Mouse (Mus musculus): ENCODE measurements around the gene Bcl2l13.

The Bcl2l13 gene

DNA sequence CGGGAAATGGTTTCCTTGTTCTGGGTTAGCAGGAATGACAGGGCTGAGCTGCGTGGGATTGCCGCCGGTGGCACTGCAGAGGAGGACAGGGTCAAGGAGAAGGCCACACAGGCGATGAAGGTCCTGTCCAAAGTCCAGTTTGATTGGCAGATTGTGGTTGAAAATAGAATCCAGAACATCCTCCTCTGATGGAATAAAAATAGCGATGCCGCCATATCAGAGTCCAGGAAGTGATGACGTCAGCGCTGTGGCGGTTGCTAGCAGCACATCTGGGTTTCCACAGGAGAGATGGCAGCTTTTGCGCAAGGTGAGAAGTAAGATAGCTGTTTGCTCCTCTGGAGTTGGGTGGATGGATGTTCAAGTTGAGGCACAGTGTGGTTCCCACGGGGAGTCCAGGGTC is 96.6 kb downstream of the Bcl2l13 start:
- no peak for DNase-seq

DNA sequence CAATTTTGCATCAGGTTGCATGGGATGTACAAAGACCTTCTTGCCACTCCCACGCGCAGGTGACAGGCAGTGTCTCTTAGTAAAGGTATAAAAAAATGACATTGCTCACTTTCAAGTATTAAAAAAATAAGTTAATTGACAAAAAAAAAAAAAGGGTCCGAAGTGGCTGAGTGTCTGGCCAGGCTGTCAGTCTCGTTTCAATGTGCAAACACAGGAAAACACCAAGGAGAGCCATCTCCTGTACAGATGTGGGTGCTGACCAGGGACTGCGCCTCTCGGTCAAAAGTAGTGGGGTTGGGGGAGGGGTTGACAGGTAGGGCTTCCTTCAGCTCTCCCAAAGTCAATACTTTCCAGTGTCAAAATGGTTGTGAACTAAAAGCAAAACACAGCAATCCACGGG is 97.7 kb downstream of the Bcl2l13 start:
- DNase-seq: no peak

DNA sequence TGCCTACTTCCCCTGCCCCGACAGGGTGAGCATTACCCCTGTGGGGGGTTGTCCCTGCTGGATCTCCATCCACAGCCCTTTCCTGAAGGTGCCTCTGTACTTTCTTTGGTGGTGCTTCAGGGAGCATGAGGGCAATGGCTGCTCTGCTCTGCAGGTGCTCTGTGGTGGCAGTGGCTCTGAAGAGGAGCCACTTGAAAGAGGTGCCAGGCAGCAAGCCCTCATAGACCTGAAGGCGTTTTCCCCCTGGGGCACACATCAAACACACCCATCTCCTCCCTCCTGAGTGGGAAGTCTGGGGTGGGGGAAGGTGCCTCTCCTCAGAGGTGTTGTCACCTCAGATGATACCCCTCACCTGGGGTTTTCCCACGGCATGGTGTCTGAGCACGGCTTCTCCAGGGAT is 98.2 kb downstream of the Bcl2l13 start:
- DNase-seq: no peak

DNA sequence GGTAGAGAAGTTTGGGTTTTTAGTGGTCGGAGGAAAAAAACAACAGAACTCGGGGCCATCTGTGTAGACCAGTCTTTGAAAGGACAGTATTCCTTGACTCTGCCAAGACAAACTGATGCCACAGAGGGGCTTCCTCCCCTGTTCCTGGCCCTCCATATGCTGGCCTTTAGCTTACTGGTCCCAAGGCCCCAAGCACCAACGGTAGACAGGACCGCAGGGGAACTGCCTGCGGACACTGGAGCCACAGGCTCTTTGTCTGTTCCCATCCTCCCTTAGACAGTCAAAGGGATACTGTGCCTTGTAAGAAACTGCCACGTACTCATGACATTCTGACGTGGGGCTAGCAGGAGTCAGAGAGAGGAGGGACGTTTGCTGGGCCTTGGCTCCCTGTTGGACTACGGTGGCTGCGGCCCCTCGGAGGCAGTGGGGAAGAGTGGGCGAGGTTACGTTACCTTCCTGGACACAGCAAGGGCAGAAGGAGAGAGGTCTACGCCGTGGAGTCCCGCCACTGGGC is 101.1 kb downstream of the Bcl2l13 start:
- no peak for DNase-seq

DNA sequence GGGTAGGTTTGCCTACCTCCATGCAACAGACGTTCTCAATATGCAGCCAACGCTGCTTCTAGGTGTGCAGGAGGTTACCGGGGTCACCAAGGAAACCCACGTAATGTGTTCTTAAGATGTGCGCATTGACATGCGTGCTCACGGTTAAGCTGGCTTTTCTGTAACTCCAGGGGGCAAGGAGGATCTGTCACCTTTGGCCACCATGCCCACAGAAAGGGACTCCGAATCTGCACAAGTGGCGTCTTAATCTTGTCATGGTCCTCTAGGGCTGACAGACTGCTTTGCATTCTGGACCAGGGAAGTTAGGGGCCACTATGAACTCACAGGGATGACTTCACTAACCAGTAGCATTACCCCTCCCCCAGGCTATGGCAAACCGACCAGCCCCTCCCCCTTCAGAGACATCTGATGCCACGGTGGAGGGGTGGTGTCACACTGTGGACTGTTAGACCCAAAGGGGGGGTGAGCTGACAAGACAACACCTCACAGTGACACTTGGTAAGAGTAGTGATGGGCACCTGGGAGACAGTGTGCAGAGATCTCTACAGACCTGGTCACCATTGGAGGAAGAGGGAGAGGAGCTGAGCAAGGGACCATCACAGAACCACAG is 102.1 kb downstream of the Bcl2l13 start:
- DNase-seq: no peak

DNA sequence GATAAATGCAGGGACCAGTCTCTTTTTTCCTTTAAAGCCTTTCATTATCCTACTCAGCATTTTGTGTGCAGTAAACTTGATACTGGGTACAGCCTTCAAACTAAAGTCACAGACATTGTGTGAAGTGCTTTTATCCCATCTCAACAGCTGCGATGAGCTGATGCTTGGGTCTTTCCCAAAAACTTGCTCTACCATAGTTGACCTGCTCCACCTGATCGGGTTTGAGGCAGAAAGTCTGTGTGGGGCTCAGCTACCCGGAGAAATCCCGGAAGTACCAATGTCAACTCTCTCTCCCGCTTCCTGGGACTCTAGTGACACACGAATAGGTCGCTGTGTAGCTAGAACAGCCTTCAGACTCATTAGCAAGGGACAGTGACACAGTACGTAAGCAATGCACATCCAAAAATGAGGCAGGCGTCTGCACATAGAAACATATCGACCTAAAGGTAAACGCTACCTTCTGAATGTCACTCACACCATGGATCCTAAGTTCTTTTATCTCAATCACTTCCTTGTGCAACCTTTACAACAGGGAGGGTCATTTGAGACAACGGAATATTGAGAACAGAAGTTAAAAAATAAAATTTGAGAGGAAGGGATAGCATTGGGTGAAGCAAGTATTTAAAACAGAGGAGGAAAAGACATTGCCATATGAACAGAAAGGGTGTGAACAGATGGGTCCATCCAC is 102.9 kb downstream of the Bcl2l13 start:
- DNase-seq: no peak

DNA sequence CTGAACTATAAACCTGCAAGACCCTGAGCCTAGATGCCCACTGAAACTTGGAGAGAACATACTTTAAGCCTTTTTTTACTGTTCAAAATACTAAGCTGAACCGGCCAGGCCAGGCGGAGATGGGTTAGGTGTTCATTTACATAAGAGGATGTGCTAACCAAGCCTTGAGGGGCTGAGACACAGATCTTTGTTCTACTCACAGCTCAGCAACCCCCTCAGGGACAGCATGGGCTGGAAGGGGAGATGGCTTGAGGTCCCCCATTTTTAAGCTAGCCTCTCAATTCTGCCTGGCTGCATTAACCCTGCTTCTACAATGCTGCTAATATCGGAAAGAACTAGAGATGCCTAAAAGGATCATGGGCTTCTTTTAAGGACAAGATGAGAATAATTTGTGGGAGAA is 103.8 kb downstream of the Bcl2l13 start:
- no peak for DNase-seq

DNA sequence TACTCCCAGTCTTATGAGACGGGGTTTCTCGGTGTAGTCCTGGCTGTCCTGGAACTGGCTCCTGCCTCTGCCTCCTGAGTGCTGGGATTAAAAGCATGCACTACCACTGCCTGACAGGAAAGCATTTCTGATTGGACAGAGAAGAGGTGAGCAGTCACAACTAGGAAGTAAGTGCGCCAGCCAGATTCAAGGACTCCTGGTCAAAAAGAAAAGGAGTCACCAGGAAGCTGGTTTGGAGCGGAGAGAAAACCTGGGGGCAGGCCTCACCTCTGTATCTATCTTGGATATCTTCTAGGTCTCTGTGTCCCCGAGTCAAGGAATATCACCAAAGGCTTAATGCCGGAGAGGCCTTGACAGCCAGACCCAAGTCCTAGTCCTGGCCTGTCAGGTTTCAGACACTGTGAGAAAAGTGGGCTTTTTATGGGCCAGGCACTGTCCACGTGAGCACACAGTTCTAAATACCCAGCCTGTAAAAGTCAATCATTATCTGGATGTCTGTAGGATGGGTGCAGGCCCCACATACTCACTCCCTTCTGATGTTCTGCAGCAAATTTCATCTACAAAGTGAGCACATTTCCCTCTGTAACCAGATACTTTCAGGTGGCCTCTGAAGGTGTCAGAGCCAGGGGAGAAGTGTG is 104.6 kb downstream of the Bcl2l13 start:
- no peak for DNase-seq

DNA sequence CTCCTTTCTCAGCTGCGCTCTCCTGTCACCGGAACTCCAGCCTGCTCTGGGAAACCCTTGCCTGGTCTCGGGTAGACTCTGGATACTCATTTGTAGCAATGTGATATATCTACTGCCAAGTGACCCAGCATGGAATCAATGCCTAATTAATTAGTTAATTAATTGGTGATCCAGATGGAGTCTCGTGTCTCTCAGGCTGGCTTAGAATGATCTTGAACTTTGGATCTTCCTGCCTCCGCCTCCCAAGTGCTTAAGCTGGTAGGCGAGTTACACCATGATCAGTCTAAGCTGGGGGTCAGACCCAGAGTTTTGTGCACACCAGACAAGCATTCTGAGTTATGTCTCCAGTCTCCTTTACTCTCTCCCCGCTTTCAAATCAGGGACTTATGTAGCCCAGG is 105.1 kb downstream of the Bcl2l13 start:
- DNase-seq: no peak

DNA sequence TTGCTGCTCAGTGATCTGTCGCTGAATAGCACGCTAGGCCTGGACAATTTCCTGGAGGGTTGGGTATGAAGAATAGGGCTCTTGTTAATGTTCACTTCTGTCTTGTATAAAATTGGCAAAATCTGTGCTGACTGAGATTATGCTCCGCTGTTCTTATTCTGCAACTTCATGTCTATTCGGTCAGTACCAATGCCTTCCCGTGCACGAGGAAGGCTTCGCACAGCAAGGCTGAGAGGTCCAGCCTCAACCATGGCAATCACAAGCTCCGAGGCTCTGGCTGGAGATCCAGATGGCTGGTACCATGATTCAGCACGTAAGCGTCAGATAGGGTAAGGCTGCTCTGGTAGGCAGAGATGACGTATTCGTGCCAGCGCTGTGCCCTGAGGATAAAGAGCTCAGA is 105.6 kb downstream of the Bcl2l13 start:
- no peak for DNase-seq
